Mouse (Mus musculus): ENCODE results near the gene Mfsd4a. TPM values are rescaled to one million over a fixed set of nuclear protein-coding genes. Genes with fewer than 3 reads are reported as not detected.

Mfsd4a gene
- polyA plus RNA-seq, 1 experiment = 42.8 TPM

DNA sequence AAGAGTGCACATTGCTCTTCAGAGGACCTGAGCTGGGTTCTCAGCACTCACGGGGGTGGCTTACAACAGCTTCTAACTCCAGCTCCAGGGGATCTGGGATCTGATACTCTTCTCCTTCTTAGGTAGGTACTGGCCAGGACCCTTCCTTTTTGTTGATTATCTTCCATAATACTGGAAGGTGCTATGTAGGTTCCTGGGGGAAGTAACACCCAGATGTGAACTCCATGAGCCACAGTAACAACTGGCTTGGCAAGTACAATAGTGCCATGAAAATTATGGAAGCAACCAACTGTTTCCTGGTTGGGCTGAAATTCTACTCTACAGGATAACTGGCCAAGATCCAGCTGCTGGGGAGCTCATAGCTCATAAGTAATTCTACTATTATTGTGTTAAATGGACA is 62.4 kb downstream of the Mfsd4a start:
- DNase-seq = no peak
- no peak overlapping the region for H3K27ac ChIP-seq (ENCODE audit: insufficient read depth, low read length)
- H3K27me3 ChIP-seq (ENCODE audit: control insufficient read depth, insufficient read depth, low read length) = no peaks in the 10 kb centered on the region
- TF ChIP-seq CTCF (IDR thresholded peaks at IDR 0.05; ENCODE audit: borderline replicate concordance, insufficient read depth, low read depth, low read length) = no peak
- TF ChIP-seq POLR2A (IDR thresholded peaks at IDR 0.05; ENCODE audit: borderline replicate concordance, insufficient read depth, low read length) = no peak
- no peaks in the 10 kb centered on the region for H3K4me1 ChIP-seq (ENCODE audit: control insufficient read depth, insufficient read depth, low read length)
- 90% methylated on average over 1 of the region's 1 CpGs for WGBS
- no peak overlapping the region for H3K4me3 ChIP-seq (replicated peaks; ENCODE audit: insufficient read depth, low read depth, low read length)

DNA sequence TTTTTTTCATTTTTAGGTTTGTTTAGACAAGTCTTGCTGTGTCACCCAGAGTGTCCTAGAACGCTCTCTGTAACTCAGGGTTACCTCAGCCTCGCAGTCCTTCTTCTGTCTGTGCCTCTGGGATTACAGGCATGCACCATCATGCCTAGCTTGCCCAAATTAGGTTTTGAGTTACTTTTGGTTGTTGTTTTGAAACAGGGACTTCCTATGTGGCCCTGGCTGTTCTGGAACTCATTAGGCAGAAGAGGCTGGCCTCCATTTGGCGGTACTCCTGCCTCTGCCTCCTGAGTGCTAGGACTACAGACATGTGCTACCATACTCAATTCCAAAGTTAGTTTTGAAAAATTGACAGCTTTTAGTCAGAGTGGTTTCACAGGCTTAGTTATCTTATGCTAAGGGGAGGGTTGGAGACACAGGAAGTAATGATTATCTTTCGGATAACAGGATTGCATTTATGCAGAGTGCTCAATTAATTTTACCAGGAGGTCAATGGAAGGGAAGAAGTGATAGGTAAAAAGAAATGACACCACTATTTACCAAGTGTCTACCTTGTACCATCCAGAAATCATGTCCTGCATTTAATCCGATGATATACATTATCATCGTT is 63.2 kb downstream of the Mfsd4a start:
- Histone ChIP-seq H3K4me3 (replicated peaks; ENCODE audit: insufficient read depth, low read depth, low read length) (no peak overlapping the region), H3K27ac (ENCODE audit: insufficient read depth, low read length) (no peak overlapping the region), H3K4me1 (ENCODE audit: control insufficient read depth, insufficient read depth, low read length) (no peaks in the 10 kb centered on the region), H3K27me3 (ENCODE audit: control insufficient read depth, insufficient read depth, low read length) (no peaks in the 10 kb centered on the region)
- TF ChIP-seq POLR2A (IDR thresholded peaks at IDR 0.05; ENCODE audit: borderline replicate concordance, insufficient read depth, low read length) (no peak), CTCF (IDR thresholded peaks at IDR 0.05; ENCODE audit: borderline replicate concordance, insufficient read depth, low read depth, low read length) (no peak)
- no peak for DNase-seq
- whole genome bisulfite sequencing = 88% methylated on average over 6 of the region's 6 CpGs

DNA sequence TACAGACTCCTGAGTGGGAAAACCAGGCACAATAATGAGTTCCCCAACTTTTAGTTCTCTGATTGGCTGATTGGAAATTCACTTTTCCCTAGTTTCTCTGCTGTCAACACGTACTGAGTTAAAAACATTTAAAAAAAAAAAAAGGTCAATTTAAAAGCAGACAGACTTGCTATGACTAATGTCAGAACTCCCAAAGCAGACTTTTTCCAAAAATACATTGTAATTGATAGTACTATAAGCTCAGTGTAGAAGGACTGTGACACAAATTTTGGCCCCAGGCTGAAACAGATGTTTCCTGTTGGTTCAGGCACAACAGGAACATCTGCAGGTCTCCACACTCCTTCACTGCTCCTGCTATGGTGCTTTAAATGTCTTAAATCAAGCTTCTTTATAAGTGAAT is 64.0 kb downstream of the Mfsd4a start:
- Histone ChIP-seq H3K4me1 (ENCODE audit: control insufficient read depth, insufficient read depth, low read length) (no peaks in the 10 kb centered on the region), H3K27me3 (ENCODE audit: control insufficient read depth, insufficient read depth, low read length) (no peaks in the 10 kb centered on the region), H3K27ac (ENCODE audit: insufficient read depth, low read length) (no peak overlapping the region), H3K4me3 (replicated peaks; ENCODE audit: insufficient read depth, low read depth, low read length) (no peak overlapping the region)
- 61% methylated on average over 1 of the region's 1 CpGs for WGBS
- TF ChIP-seq CTCF (IDR thresholded peaks at IDR 0.05; ENCODE audit: borderline replicate concordance, insufficient read depth, low read depth, low read length) (no peak), POLR2A (IDR thresholded peaks at IDR 0.05; ENCODE audit: borderline replicate concordance, insufficient read depth, low read length) (no peak)
- DNase-seq = no peak

DNA sequence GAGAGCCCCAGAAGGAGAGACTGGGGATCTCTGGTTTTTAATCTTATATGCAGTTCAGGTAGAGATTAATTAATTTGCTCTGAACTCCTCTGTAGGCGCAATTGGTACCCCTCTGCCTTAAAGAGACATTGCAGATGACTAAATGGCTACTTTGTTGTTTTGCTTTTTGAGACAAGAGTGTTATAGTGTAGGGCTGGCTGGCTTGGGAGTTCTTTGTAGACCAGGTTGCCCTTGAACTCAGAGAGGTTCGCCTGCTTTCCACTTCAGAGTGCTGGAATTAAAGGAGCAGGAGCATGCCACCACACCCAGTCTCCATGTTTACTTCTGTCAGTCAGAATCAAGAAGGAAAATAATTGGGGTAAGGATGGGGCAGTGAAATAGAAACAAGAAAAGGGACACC is 64.8 kb downstream of the Mfsd4a start:
- DNase-seq = no peak
- no peak for TF ChIP-seq CTCF (IDR thresholded peaks at IDR 0.05; ENCODE audit: borderline replicate concordance, insufficient read depth, low read depth, low read length)
- TF ChIP-seq POLR2A (IDR thresholded peaks at IDR 0.05; ENCODE audit: borderline replicate concordance, insufficient read depth, low read length) = no peak
- H3K4me3 ChIP-seq (replicated peaks; ENCODE audit: insufficient read depth, low read depth, low read length) = no peak overlapping the region
- 66% methylated on average over 2 of the region's 2 CpGs for WGBS
- H3K4me1 ChIP-seq (ENCODE audit: control insufficient read depth, insufficient read depth, low read length) = no peaks in the 10 kb centered on the region
- H3K27me3 ChIP-seq (ENCODE audit: control insufficient read depth, insufficient read depth, low read length) = no peaks in the 10 kb centered on the region
- H3K27ac ChIP-seq (ENCODE audit: insufficient read depth, low read length) = no peak overlapping the region

DNA sequence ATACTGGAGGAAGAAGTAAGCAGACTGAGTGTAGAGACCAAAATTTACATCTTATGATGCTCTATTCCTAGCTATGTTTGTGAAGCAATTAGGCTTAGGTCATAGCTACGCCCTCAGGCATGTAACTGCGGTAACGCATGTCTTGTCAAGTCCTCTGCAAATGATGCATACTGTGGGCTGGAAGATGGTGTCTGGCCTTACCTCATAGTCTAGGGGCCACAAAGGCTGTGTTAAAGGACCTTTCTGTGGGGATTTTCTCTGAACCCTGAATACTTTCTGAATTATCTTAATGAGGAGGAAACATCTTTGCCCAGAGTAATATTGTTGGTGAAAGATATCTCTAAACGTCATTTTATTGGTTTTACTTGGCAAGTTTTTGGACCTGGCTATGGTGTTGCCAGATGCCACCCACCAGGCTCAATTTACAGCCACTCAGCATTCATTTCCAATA is 66.0 kb downstream of the Mfsd4a start:
- no peak for DNase-seq
- no peaks in the 10 kb centered on the region for H3K4me1 ChIP-seq (ENCODE audit: control insufficient read depth, insufficient read depth, low read length)
- no peak overlapping the region for H3K4me3 ChIP-seq (replicated peaks; ENCODE audit: insufficient read depth, low read depth, low read length)
- TF ChIP-seq POLR2A (IDR thresholded peaks at IDR 0.05; ENCODE audit: borderline replicate concordance, insufficient read depth, low read length) (no peak), CTCF (IDR thresholded peaks at IDR 0.05; ENCODE audit: borderline replicate concordance, insufficient read depth, low read depth, low read length) (no peak)
- no peaks in the 10 kb centered on the region for H3K27me3 ChIP-seq (ENCODE audit: control insufficient read depth, insufficient read depth, low read length)
- 86% methylated on average over 4 of the region's 4 CpGs for WGBS
- no peak overlapping the region for H3K27ac ChIP-seq (ENCODE audit: insufficient read depth, low read length)

DNA sequence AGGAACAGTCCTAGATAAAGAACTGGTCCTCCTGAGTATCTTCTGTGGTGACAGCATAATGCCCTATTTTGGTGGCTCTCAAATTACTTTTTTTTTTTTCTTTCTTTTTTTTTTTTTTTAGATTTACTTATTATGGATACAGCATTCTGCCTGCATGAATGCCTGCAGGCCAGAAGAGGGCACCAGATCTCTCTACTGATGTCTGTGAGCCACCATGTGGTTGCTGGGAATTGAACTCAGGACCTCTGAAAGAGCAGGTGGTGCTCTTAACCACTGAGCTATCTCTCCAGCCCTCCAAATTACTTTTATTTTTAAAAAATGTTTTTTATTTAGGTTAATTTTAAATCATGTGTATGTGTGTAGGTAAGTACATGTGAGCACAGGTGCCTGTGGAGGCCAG is 67.4 kb downstream of the Mfsd4a start:
- Histone ChIP-seq H3K4me1 (ENCODE audit: control insufficient read depth, insufficient read depth, low read length) (no peaks in the 10 kb centered on the region), H3K4me3 (replicated peaks; ENCODE audit: insufficient read depth, low read depth, low read length) (no peak overlapping the region), H3K27ac (ENCODE audit: insufficient read depth, low read length) (no peak overlapping the region), H3K27me3 (ENCODE audit: control insufficient read depth, insufficient read depth, low read length) (no peaks in the 10 kb centered on the region)
- 0 out of 2 replicates have a peak, but pooled peaks have one; percentile 13 for TF ChIP-seq CTCF (IDR thresholded peaks at IDR 0.05; ENCODE audit: borderline replicate concordance, insufficient read depth, low read depth, low read length)
- TF ChIP-seq POLR2A (IDR thresholded peaks at IDR 0.05; ENCODE audit: borderline replicate concordance, insufficient read depth, low read length) = no peak
- DNase-seq = no peak

DNA sequence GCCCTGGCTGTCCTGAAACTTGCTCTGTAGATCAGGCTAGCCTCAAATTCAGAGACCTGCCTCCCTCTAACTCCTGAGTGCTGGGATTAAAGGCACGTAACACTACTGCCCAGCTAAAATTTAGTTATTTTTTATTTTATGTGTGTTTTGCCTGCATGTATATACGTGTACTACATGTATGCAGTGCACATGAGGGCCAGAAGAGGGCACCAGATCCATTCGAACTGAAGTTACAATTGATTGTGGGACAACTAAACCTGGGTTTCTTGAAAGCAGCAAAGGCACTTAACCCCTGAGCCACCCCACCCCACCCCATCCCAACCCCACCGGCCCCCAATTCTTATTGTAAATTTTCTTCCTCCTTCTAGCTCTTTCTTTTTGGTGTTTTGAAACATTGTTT is 72.8 kb downstream of the Mfsd4a start:
- WGBS = 36% methylated on average over 4 of the region's 4 CpGs
- TF ChIP-seq CTCF (IDR thresholded peaks at IDR 0.05; ENCODE audit: borderline replicate concordance, insufficient read depth, low read depth, low read length) (peak; percentile 3; the same call in 1 of the 2 replicates), POLR2A (IDR thresholded peaks at IDR 0.05; ENCODE audit: borderline replicate concordance, insufficient read depth, low read length) (no peak)

More for the DNA sequence above, 72.8 kb downstream of the Mfsd4a start:
- Histone ChIP-seq H3K4me3 (replicated peaks; ENCODE audit: insufficient read depth, low read depth, low read length) (no peak overlapping the region), H3K27ac (ENCODE audit: insufficient read depth, low read length) (no peak overlapping the region), H3K4me1 (ENCODE audit: control insufficient read depth, insufficient read depth, low read length) (peaks cover 3% of the 10 kb centered on the region; the same call in 1 of the 2 replicates), H3K27me3 (ENCODE audit: control insufficient read depth, insufficient read depth, low read length) (no peaks in the 10 kb centered on the region)
- DNase-seq = peak; percentile 38 to 61
